Mouse (Mus musculus) splenic B cell, adult 2 months (primary cell): ENCODE measurements at regions not wholly inside any gene's neighbourhood (a gene's known extent, or its start where the extent isn't known, plus 50 kb on each side); places are given as distances from the start of the nearest gene placed in this dataset.
"Not testable (repeated sequence)": the region's sequence is repeated elsewhere in the genome, so short reads cannot be mapped to it uniquely, and the experiment has no call there.

Source experiments
- DNase-seq: peaks from one replicate; pipeline ENCODE4 v3.0.0-alpha.2; 2011; ENCODE audit warnings: low read depth, low spot score
- H3K27me3 ChIP-seq: 2 replicates; pipeline ENCODE4 v1.6.1; 2012; ENCODE audit warnings: mild to moderate bottlenecking, low read length, moderate library complexity, mixed read lengths; ENCODE audit not compliant: control insufficient read depth, poor library complexity, insufficient read depth, severe bottlenecking
- H3K36me3 ChIP-seq: 2 replicates; pipeline ENCODE4 v1.6.1; 2012; ENCODE audit warnings: mild to moderate bottlenecking, low read length, moderate library complexity, mixed read lengths; ENCODE audit not compliant: control insufficient read depth, poor library complexity, insufficient read depth, severe bottlenecking

GRCm38 (mm10) chr4:93675739-93676402 lies 340.6 kb upstream of the Tusc1 start:
- no peak for DNase-seq
- H3K36me3 ChIP-seq, result no peaks in the 10 kb centered on the region
- no peaks in the 10 kb centered on the region for H3K27me3 ChIP-seq

GRCm38 (mm10) chr4:93669050-93669449 lies 333.7 kb upstream of the Tusc1 start:
- Histone ChIP-seq H3K27me3 (no peaks in the 10 kb centered on the region), H3K36me3 (no peaks in the 10 kb centered on the region)
- DNase-seq, result no peak

GRCm38 (mm10) chr4:93664293-93664692 lies 329.0 kb upstream of the Tusc1 start:
- H3K36me3 ChIP-seq, result no peaks in the 10 kb centered on the region
- H3K27me3 ChIP-seq, result no peaks in the 10 kb centered on the region
- no peak for DNase-seq

GRCm38 (mm10) chr4:93638207-93638606 lies 302.9 kb upstream of the Tusc1 start:
- no peak for DNase-seq
- no peaks in the 10 kb centered on the region for H3K27me3 ChIP-seq
- no peaks in the 10 kb centered on the region for H3K36me3 ChIP-seq

- Histone ChIP-seq H3K27me3 (no peaks in the 10 kb centered on the region), H3K36me3 (no peaks in the 10 kb centered on the region)
- DNase-seq, result no peak
These were observed 263.2 kb upstream of the Tusc1 start for GRCm38 (mm10) chr4:93598474-93598873.

- no peaks in the 10 kb centered on the region for H3K36me3 ChIP-seq
- no peak for DNase-seq
- no peaks in the 10 kb centered on the region for H3K27me3 ChIP-seq
These were observed 249.0 kb upstream of the Tusc1 start for GRCm38 (mm10) chr4:93584328-93584727.

GRCm38 (mm10) chr4:93583670-93584303 lies 248.5 kb upstream of the Tusc1 start:
- no peaks in the 10 kb centered on the region for H3K36me3 ChIP-seq
- no peak for DNase-seq
- no peaks in the 10 kb centered on the region for H3K27me3 ChIP-seq

- no peak for DNase-seq
- Histone ChIP-seq H3K27me3 (no peaks in the 10 kb centered on the region), H3K36me3 (no peaks in the 10 kb centered on the region)
These were observed 244.0 kb upstream of the Tusc1 start for GRCm38 (mm10) chr4:93579343-93579742.

GRCm38 (mm10) chr4:93567487-93568259 lies 232.4 kb upstream of the Tusc1 start:
- Histone ChIP-seq H3K27me3 (no peaks in the 10 kb centered on the region), H3K36me3 (no peaks in the 10 kb centered on the region)
- no peak for DNase-seq

GRCm38 (mm10) chr4:93555787-93556760 lies 220.8 kb upstream of the Tusc1 start:
- no peak for DNase-seq
- Histone ChIP-seq H3K36me3 (no peaks in the 10 kb centered on the region), H3K27me3 (no peaks in the 10 kb centered on the region)

- H3K36me3 ChIP-seq, DNase-seq, H3K27me3 ChIP-seq: not testable (repeated sequence)
These were observed 219.9 kb upstream of the Tusc1 start for GRCm38 (mm10) chr4:93555181-93555580.

- DNase-seq, result no peak
- no peaks in the 10 kb centered on the region for H3K27me3 ChIP-seq
- no peaks in the 10 kb centered on the region for H3K36me3 ChIP-seq
These were observed 217.3 kb upstream of the Tusc1 start for GRCm38 (mm10) chr4:93552489-93553160.

- DNase-seq, result no peak
These were observed 215.8 kb upstream of the Tusc1 start for GRCm38 (mm10) chr4:93551086-93551485.

GRCm38 (mm10) chr4:93540588-93540987 lies 205.3 kb upstream of the Tusc1 start:
- Histone ChIP-seq H3K27me3 (no peaks in the 10 kb centered on the region), H3K36me3 (no peaks in the 10 kb centered on the region)
- no peak for DNase-seq

More at GRCm38 (mm10) chr4:93551086-93551485, 215.8 kb upstream of the Tusc1 start:
- Histone ChIP-seq H3K27me3 (no peaks in the 10 kb centered on the region), H3K36me3 (no peaks in the 10 kb centered on the region)
